Mouse (Mus musculus) naive thymus-derived CD4-positive, alpha-beta T cell, adult 2 months (primary cell): ENCODE measurements around the gene Fam241b.
"Not testable (repeated sequence)": the region's sequence is repeated elsewhere in the genome, so short reads cannot be mapped to it uniquely, and the experiment has no call there.

Source experiments
- DNase-seq: peaks from one replicate; pipeline ENCODE4 v3.0.0-alpha.2; 2011; ENCODE audit warnings: low read depth

Gene Fam241b

GRCm38 (mm10) chr10:62128316-62128951 lies 15.3 kb downstream of the Fam241b start:
- no peak for DNase-seq

- DNase-seq: no peak
Measured at GRCm38 (mm10) chr10:62127711-62128231, 15.9 kb downstream of the Fam241b start.

- DNase-seq: no peak
Measured at GRCm38 (mm10) chr10:62127137-62127536, 16.6 kb downstream of the Fam241b start.

GRCm38 (mm10) chr10:62113865-62114647 lies 29.7 kb downstream of the Fam241b start:
- DNase-seq: no peak

GRCm38 (mm10) chr10:62111207-62111576 lies 32.5 kb downstream of the Fam241b start:
- no peak for DNase-seq

- DNase-seq: peak; percentile 57
Measured at GRCm38 (mm10) chr10:62110504-62111206, 33.1 kb downstream of the Fam241b start.

GRCm38 (mm10) chr10:62107048-62107447 lies 36.7 kb downstream of the Fam241b start:
- DNase-seq: no peak

GRCm38 (mm10) chr10:62104835-62105576 lies 38.7 kb downstream of the Fam241b start:
- peak; percentile 40 for DNase-seq

GRCm38 (mm10) chr10:62101504-62102439 lies 41.9 kb downstream of the Fam241b start:
- peak; percentile 20 for DNase-seq

GRCm38 (mm10) chr10:62099749-62100403 lies 43.8 kb downstream of the Fam241b start:
- DNase-seq: no peak

GRCm38 (mm10) chr10:62094401-62094800 lies 49.3 kb downstream of the Fam241b start:
- DNase-seq: no peak

GRCm38 (mm10) chr10:62093903-62094302 lies 49.8 kb downstream of the Fam241b start:
- no peak for DNase-seq

GRCm38 (mm10) chr10:62089486-62089885 lies 54.2 kb downstream of the Fam241b start:
- DNase-seq: no peak

- no peak for DNase-seq
Measured at GRCm38 (mm10) chr10:62089071-62089470, 54.6 kb downstream of the Fam241b start.

- no peak for DNase-seq
Measured at GRCm38 (mm10) chr10:62088411-62088810, 55.3 kb downstream of the Fam241b start.

GRCm38 (mm10) chr10:62086826-62087225 lies 56.9 kb downstream of the Fam241b start:
- DNase-seq: no peak

GRCm38 (mm10) chr10:62086044-62086443 lies 57.7 kb downstream of the Fam241b start:
- no peak for DNase-seq

- no peak for DNase-seq
Measured at GRCm38 (mm10) chr10:62076248-62077134, 67.2 kb downstream of the Fam241b start.

GRCm38 (mm10) chr10:62071346-62071745 lies 72.4 kb downstream of the Fam241b start:
- DNase-seq: not testable (repeated sequence)
